Mouse (Mus musculus) inflammation-experienced regulatory T-cells, adult 16 weeks (primary cell): ENCODE data around the gene Wee2. TPM values are rescaled to one million over a fixed set of nuclear protein-coding genes. Genes with fewer than 3 reads are reported as not detected.

Experiments used
- polyA plus RNA-seq: library from polyadenylated mRNA; unstranded; fragments of 100-300 nt; shearing (Covaris generic); gene quantifications from one replicate; pipeline ENCODE4 v1.2.1, GENCODE M21; 2017

Gene Wee2
- polyA plus RNA-seq = 0.10 TPM

GRCm38 (mm10) chr6:40438936-40439335 is at the start of gene Wee2:
Gene Wee2 (plus strand): TSS chr6:40439088.

GRCm38 (mm10) chr6:40436047-40436483 is 2.8 kb upstream of the Wee2 start, which contains the start of gene E330009J07Rik:
Gene E330009J07Rik (minus strand): TSS chr6:40436135.

GRCm38 (mm10) chr6:40470916-40471719 is 32.2 kb downstream of the Wee2 start, which contains the start of gene Ssbp1:
Gene Ssbp1 (plus strand): TSS chr6:40471352.

GRCm38 (mm10) chr6:40490933-40491332 is 52.0 kb downstream of the Wee2 start, which contains the start of gene Tas2r137:
Gene Tas2r137 (plus strand): TSS chr6:40491233.

GRCm38 (mm10) chr6:40493229-40493628 is 54.3 kb downstream of the Wee2 start, which contains the start of gene Tas2r108:
Gene Tas2r108 (plus strand): TSS chr6:40493529.

Other genes with a start within 250 kb of the Wee2 start
- 57.8 TPM for gene Agk, start 113.9 kb upstream of the Wee2 start, polyA plus RNA-seq
- 8.8 TPM for gene E330009J07Rik, start 3.0 kb upstream of the Wee2 start, polyA plus RNA-seq
- 144 TPM for gene Ssbp1, start 32.3 kb downstream of the Wee2 start, polyA plus RNA-seq
- not detected for gene Tas2r137, start 52.1 kb downstream of the Wee2 start, polyA plus RNA-seq
- gene Tas2r108, start 54.4 kb downstream of the Wee2 start, polyA plus RNA-seq = not detected
- gene Prss37, start 80.4 kb downstream of the Wee2 start, polyA plus RNA-seq = not detected
- gene Olfr461, start 116.0 kb downstream of the Wee2 start, polyA plus RNA-seq = not detected
- not detected for gene Olfr460, start 130.4 kb downstream of the Wee2 start, polyA plus RNA-seq
- not detected for gene Clec5a, start 146.7 kb downstream of the Wee2 start, polyA plus RNA-seq
- not detected for gene Tas2r138, start 174.2 kb downstream of the Wee2 start, polyA plus RNA-seq
- 0.09 TPM for gene Mgam, start 189.7 kb downstream of the Wee2 start, polyA plus RNA-seq